ENCODE assay signal across 19 mouse cellular contexts in genomic region chr19:25002828-25003227, GRCm38 (mm10). TPM values are rescaled to one million over a fixed set of nuclear protein-coding genes. Genes with fewer than 3 reads are reported as not detected.
A peak's percentile ranks its signal among the peaks of the same experiment; 100 is the strongest.
DNase-seq lines count a peak whose midpoint lies in the region; ATAC-seq lines count a peak whose summit lies in the region.
"Had no signal": no experiment of that assay in that cellular context is flagged by ENCODE, and none has a peak within 500 bp of the region (broad histone marks: within the 10 kb centered on the region; RNA-seq: fewer than 3 reads in every experiment).

No protein-coding gene starts in this region.

- H3K27me3 ChIP-seq in liver, embryonic 16.5 days (ENCODE audit: control insufficient read depth, insufficient read depth, low read depth, low read length) = peaks cover 2% of the 10 kb centered on the region

- peaks cover 14% of the 10 kb centered on the region; the same call in 1 of the 2 replicates for H3K4me1 ChIP-seq in liver, embryonic 16.5 days (ENCODE audit: control insufficient read depth, low read depth, low read length)

- H3K4me3 ChIP-seq in liver, embryonic 16.5 days (ENCODE audit: low read depth, low read length) = no peak overlapping the region
- H3K4me3 ChIP-seq: forebrain, embryonic 12.5 days; heart, adult 2 months; hindbrain, embryonic 15.5 days; intestine, embryonic 15.5 days; limb, embryonic 12.5 days; myocyte; neural tube, embryonic 15.5 days had no signal

- H3K27ac ChIP-seq in liver, embryonic 16.5 days (ENCODE audit: low read length) = peak overlapping the region; percentile 10; the same call in 1 of the 2 replicates
- H3K27ac ChIP-seq: forebrain, embryonic 12.5 days; heart, adult 2 months; hindbrain, embryonic 15.5 days; intestine, embryonic 15.5 days; limb, embryonic 12.5 days; neural tube, embryonic 15.5 days had no signal

- ATAC-seq in liver, embryonic 16.5 days (ENCODE audit: low read depth) = no peak
- ATAC-seq in neutrophil, adult 5-6 weeks (ENCODE audit: extremely low read depth, insufficient number of reproducible peaks, low FRiP score, poor library complexity, severe bottlenecking) = peak; percentile 61
- ATAC-seq: intestine, embryonic 15.5 days had no signal

- 44% methylated on average over 3 of the region's 3 CpGs for WGBS in liver, embryonic 16.5 days (ENCODE audit: insufficient replicate concordance)

- no peaks in the 10 kb centered on the region for H3K9me3 ChIP-seq in liver, embryonic 16.5 days (replicated peaks; ENCODE audit: control insufficient read depth, low read length)
- H3K9me3 ChIP-seq: forebrain, embryonic 12.5 days; hindbrain, embryonic 15.5 days; intestine, embryonic 15.5 days; limb, embryonic 12.5 days; neural tube, embryonic 15.5 days had no signal

- no peak overlapping the region for H3K4me2 ChIP-seq in liver, embryonic 16.5 days (ENCODE audit: low read depth, low read length)
- H3K4me2 ChIP-seq: forebrain, embryonic 12.5 days; hindbrain, embryonic 15.5 days; intestine, embryonic 15.5 days; limb, embryonic 12.5 days; neural tube, embryonic 15.5 days had no signal

- DNase-seq in 416B (ENCODE audit: low read depth) (peak; percentile 59), A20 (ENCODE audit: low read depth, low spot score) (peak; percentile 82)
- DNase-seq in urinary bladder, postnatal 36 days (ENCODE audit: low spot score in 2 of 2) = no peak
- DNase-seq in frontal cortex, postnatal 25 days (ENCODE audit: low spot score in 2 of 2) = no peak
- DNase-seq in layer of hippocampus, adult 18-20 months (ENCODE audit: low spot score in 2 of 2) = no peak
- DNase-seq: cerebellum, adult 8-10 months; gastrocnemius, postnatal 10 days; heart, adult 2 months; heart, postnatal 4 days; midbrain, embryonic 14.5 days; thymus, adult 18-20 months had no signal

- H3K36me3 ChIP-seq in liver, embryonic 16.5 days (ENCODE audit: control insufficient read depth, insufficient read depth) = no peaks in the 10 kb centered on the region
- H3K36me3 ChIP-seq: forebrain, embryonic 12.5 days; hindbrain, embryonic 15.5 days; intestine, embryonic 15.5 days; limb, embryonic 12.5 days; neural tube, embryonic 15.5 days had no signal

- H3K9ac ChIP-seq in liver, embryonic 16.5 days (ENCODE audit: low read depth, low read length) = no peak overlapping the region
- H3K9ac ChIP-seq: forebrain, embryonic 12.5 days; hindbrain, embryonic 15.5 days; intestine, embryonic 15.5 days; limb, embryonic 12.5 days; neural tube, embryonic 15.5 days had no signal

RNA-seq across cellular contexts. Expression of gene Dock8, which starts 3.5 kb away (rescaled TPM):
- 6.2 and 8.4 TPM in 2 replicates for polyA plus RNA-seq in liver, embryonic 16.5 days (2015; fragmentation: Nextera tagmentation; extraction: Ambion mirVana)
- 140 and 149 TPM in 2 replicates for total RNA-seq in neutrophil, adult 5-6 weeks (2017)
- total RNA-seq in layer of hippocampus, adult 18-20 months (2021) = 1 to 10 TPM; 4.7 to 5.1 TPM

RNA-seq across cellular contexts. Expression of gene Cbwd1, which starts 41.4 kb away (rescaled TPM):
- polyA plus RNA-seq in liver, embryonic 16.5 days (2015; fragmentation: Nextera tagmentation; extraction: Ambion mirVana) = 6.8 and 8.3 TPM in 2 replicates
- total RNA-seq in neutrophil, adult 5-6 weeks (2017) = 13.7 and 21.6 TPM in 2 replicates
- 10 to 100 TPM; 14.8 to 15.8 TPM for total RNA-seq in layer of hippocampus, adult 18-20 months (2021)

Comparison
In these comparisons a context has a peak if more than half of its experiments do, and no peak if none do; other contexts are left out.
1. DNase-seq: peak in 416B (single experiment) and A20 (single experiment); none in urinary bladder, postnatal 36 days (0 of 2), frontal cortex, postnatal 25 days (0 of 2) and layer of hippocampus, adult 18-20 months (0 of 2).
2. RNA of gene Dock8, which starts 3.5 kb away (total RNA-seq): 140 to 149 TPM in neutrophil, adult 5-6 weeks; 4.7 to 5.1 TPM in layer of hippocampus, adult 18-20 months; every median in the first group is over 10 times any median in the second.